Mouse (Mus musculus) thymus, postnatal 10 days (tissue): ENCODE measurements around the gene Arrb1.

Experiments used
- DNase-seq, 2 experiments: peaks; one replicate each; pipeline ENCODE4 v3.0.0; 2021; ENCODE audit warnings: low spot score in 2 of 2

Gene Arrb1

DNA sequence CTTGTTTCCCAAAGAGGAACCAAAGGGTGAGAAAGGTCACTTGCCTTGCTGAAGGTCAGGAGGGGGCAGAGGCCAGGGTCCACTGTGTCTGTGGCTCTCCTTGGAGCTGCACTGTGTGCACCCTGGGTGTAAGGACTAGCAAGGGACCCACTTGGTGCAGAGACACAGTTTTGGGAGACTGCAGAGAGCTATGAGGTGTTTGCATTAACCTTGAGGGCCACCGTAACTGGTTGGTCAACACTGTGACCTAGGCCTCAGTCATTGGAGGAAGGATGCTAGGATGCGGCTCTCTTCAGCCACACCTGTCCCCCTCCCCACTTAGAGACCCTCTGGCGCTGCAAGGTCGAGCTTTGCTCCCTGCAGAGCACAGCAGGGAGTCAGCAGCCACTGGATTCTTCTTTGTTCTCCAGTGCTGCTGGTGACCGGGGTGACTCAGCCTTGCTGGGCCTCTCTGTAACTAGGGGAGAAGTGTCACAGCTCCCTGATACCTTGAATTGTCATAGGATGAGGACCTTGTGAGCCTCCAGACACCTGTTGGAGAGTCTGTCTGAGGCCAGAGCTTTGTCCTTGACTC lies 2.0 kb downstream of the Arrb1 start:
- peak in 1 of 2 experiments; percentile 3 for DNase-seq

DNA sequence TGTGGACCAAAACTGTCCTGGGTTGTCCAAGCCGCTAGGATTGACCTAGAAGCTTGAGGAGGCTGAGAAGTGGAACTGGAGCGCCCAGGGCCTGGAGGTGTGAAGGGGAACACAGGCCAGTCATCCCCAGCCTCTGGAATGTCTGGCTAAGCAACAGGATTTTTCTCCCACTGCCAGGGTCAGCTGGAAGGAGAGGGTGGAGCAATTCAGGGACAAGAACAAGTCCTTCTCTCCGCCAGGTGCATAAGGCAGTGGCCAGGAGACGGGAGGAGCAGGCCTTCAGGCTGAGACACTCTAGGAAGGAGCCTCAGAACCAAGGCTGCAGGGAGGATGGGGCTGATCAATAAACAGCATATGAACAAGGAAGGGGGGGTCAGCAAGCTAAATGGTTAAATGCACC lies 3.2 kb downstream of the Arrb1 start:
- DNase-seq, result no peak

DNA sequence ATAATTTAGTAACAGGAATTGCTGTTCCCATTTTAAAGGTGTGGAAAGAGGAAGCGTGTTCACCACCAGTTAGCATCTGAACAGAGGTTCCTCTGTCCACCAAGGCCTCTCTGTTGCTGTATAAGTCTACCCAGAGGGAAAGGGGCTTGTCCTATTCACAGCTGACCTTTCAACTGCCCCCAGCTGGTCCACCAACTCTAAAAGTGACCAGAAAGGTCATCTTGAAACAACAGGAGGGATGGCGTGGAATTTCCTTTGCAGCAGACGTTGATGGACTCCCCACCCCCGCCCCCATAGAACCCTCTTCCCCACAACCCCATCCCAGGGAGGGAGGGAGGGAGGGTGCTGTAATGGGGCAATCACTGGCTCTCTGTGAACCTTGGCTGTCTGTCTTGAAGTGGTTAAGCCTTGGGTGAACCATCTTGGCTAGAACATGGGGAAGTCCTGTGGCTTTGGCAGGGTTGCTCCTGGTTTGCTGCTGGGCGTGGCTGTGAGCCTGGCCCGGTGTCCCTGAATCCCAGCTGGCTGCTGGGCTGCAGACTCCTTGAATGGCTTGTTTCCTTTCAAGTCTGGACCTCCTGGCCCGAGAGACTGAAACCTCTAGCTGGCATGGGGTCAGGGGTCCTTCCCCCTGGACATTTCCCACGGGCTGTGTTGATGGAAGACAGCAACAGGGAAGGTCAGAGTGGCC lies 4.1 kb downstream of the Arrb1 start:
- no peak for DNase-seq

DNA sequence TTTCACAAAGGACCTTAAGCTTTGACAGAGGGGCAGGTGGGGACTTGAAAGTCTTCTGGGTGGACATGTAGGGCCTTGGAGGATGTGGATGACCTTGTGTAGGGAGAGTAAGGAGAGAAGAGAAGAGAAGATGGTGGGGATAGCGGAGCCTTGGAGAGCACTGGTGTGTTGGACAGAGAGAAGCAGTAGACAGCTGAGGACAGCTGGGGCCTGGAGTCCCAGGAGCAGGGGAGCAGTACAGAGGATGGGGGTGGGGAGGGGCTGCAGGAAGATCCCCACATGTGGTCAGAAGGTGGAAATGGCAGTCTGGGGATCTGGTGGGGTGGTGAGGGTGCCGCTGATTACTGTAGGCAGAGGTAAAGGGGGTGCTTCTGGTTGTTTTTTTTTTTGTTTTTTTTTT lies 4.8 kb downstream of the Arrb1 start:
- DNase-seq, result no peak

DNA sequence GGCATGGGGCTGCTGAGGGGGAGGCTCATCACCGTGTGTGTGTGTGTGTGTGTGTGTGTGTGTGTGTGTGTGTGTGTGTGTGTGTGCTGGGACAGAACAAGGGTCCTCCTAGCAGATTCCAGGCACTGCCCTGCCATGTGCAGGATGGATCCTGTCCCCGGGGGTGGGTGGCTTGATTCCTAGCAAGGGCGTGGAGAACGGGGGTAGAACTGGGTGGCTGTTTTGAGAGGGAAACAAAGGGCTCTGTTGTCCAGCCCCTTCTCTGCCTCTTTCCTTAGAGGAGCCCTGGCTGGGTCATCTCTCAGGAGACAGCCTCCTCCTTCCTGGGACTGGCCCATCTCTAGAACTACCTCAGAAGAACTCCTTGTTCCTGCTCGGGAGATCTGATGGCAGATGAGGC lies 5.9 kb downstream of the Arrb1 start:
- no peak for DNase-seq

DNA sequence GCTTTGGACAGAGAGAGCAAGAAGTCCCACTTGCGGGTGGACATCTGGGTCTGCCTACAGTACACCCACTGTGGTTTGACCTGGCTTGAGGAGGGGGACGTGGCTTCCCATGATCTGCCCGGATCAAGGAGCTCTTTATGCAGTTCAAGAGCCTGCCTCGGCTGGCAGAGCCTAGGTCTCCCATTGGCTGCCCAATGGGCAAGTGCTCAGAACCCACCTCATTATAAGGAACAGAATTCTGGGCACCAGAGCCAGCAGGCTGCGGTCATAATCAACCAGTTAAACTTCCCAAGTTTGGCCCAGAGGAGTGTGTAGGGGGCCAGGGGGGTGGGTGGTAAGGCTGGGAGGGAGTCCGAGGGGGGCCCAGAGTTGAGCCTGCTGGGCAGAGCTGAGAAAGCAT lies 9.0 kb downstream of the Arrb1 start:
- DNase-seq, result no peak

DNA sequence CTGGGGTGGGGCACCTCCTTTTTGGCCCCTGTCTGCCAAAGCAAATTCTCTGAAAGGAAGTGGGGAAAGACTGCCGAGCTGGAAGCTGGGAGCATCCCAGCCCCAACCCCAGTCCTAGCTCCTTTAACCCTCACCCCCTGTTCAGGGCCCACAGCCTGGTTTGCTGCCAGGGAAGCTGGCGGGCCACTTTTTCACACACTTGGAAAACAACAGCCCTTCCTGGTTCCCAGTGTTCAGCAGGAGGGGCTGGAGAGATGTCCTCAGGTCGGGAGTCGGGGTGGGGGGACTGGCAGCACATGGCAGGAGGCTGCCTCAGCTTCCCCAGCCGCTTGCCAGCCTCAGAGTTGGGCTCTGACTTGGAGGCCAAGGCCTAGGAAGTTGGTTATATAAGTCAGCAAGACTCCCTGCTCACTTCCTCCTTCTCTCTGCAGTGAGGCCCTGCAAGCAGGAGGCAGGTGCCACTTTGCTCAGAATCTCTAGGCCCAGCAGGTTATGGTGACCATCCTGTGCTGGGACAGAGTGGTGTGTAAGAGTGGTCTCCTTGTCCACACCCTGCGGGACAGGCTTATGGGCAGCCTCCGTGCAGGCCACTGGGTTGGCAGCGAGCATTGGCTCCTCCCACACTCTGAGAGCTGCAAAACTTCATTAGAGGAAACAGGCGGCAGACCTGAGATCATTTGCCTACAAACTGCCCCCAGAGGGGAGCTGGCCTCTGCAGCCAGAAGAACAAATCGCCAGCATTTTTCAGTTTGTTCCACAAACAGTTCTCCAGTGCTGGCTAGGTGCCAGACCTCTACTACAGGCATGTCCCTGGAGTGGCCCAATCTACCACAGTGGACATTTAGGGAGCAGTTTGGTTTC lies 10.8 kb downstream of the Arrb1 start:
- DNase-seq, result peak; percentile 33 to 40

DNA sequence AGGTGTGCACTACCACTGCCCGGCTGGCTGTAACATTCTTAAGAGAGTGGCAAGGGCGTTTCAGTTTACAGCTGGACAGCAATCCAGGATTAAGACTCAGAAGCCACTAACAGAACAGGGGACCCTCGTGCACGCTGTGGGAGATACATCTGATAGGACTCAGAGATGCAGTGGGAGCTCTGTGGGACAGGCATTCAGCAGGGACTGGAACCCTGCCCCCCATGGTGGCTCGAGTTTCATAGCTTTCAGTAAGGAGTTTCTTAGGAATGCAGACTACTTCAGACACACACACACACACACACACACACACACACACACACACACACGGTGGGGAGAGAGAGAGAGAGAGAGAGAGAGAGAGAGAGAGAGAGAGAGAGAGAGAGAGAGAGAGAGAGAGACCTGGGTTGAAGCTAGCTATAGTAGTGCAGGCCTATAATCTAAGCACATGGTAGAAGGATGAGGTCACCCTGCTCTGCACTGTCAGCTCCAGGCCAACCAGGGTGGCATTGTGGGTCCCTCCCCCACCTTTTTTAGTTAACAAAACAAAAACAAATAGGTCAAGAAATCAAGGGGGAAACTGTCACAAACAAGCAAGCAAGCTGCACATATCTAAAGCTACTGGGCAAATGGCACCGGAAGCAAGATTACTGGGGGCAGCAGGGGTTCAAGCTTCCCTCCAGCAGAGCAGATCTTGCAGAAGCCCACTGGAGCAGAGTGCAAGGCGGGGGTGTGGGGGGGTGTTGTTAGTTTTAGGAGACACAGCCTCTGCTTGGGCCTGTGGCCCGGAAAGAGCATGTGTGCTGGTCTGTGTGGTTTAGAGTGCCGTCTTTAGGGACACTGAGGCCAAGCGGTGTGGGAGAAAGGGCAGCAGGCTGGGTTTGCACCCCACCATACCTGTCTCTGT lies 12.6 kb downstream of the Arrb1 start:
- DNase-seq, result no peak

DNA sequence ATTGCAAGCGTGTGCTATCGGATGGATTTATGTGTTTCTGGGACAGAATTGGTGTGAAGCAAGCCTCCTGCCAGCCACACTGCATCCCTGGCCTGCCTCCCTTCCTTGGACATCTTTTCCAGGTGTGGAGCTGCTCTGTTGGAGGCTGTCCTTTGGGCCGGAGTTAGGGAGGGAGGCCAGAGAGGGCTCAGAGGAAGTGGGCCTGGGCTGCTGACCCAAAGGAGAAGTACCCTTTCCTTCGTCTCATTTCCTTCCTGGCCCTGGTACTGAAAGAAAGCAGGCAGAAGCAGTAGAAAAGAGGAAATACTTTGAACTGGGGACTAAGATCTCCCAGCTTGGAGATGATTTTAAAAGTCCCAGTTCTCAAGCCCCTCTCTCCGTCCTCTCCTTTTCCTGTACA lies 14.4 kb downstream of the Arrb1 start:
- DNase-seq, result no peak

DNA sequence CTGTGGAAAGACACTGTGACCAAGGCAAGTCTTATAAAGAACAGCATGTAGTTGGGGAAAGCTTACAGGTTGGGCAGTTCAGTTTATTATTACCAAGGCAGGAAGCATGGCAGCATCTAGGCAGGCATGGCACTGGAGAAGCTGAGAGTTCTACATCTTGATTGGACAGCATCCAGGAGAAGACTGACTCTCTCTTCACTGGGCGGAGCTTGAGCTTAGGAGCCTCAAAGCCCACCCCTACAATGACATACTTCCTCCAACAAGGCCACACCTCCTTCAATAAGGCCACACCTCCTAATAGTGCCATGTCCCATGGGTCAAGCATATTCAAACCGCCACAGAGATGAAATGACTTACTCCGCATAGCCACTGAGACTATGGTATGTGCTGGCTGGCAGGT lies 16.4 kb downstream of the Arrb1 start:
- DNase-seq, result no peak

DNA sequence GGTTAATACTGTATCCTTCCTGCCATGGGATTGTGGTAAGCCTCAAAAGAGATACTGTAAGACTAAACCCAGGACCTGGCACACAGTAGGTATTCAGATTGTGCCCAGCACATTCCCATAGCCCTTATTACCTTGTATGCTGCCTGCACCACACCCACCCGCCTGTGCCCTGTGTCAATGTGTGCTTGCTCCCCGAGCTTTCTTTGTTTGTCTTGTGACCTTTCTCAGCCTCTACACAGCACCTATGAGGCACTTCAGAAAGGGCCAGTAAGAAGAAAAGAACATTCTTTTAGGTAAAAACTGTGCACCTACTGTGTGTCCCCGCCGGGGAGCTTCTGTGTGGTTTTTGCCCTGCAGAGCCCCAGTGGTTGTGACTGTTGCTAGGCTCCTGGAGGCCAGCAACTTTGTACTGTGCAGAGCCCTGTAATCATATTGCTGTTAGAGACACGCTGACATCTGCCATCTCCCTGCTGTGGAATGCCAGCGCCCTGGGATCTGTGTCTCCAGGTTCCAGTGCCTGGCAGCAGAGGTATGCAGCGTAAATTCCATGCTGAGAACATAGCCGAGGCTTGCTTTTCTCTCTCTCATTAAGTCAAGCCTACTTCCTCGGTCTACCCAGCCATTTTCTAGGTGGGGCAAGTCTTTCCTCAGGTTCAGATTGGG lies 18.1 kb downstream of the Arrb1 start:
- no peak for DNase-seq

DNA sequence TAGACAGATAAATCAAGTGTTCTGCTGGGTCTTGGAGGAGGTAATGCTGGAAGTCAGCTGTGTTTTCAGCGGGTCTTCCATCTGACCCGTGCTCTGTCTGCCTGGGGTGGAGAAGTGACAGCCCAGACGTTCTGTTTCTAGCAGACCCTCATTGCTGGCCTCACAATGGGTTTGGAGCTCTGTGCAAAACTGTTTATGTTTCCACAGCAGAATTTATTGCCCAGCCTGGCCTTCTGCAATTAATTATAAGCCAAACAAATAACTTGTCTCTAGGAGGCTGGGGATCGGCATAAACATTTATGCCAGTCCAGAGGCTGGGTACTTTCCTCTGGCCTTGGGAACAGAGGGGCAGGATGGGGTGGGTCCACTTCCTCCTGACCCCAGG lies 18.6 kb downstream of the Arrb1 start:
- DNase-seq, result no peak

DNA sequence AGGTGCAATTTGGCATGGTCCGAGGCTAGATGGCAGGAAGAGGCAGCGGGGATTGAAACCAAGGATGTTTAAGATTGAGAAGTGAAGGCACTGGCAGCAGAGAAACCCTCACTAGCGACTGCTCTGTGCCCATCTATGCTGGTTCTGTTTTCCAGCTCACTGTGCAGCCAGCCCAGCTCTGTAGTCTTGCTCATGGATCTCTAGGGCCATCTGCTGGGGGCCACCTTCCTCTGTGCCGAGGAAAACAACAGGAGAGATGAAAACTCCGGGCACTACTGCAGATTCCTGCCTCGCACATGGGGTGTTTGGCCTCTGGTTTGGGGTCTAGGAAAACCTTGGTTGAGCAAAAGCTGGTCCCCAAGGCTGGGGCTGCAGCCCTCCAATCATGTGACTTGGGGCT lies 20.6 kb downstream of the Arrb1 start:
- peak in 1 of 2 experiments; percentile 25 for DNase-seq

DNA sequence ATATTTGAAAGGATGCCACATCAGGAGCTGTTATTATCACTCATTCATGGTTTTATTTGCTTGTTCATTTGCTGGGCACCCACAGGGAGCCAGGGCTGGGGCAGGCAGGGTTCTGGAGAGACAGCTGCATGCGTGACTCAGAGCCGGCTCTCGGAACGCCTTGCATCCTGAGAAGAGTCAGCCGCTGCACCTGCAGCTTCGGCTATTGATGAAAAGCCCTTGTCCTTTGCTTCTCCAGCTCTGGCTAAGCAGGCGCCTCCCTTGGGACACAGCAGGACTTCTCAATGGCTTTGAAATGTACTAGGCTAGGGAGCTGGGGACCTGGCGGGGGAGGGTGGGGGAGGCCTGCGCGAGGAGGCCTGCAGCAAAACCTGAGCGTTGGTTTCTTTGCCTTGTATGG lies 23.8 kb downstream of the Arrb1 start:
- DNase-seq, result no peak

DNA sequence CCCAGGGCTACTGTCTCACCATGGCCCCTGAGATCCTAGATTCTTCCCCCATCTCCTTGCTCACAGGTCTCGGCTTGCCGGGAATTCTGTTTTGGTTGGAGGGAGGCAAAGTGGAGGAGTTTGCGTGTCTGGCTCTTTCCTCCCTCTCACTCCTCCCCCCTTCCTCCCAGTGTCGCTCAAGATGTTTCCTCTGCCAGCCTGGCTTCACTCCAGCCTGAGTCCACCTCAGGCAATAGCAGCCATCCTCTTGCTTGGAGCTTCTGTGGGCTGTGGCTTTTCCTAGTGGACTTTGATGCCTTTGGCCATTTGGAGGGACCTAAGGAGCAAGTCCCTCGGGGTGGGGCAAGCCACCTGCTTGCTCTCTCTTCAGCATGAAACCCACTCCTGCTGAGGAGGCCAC lies 27.2 kb downstream of the Arrb1 start:
- DNase-seq, result no peak

DNA sequence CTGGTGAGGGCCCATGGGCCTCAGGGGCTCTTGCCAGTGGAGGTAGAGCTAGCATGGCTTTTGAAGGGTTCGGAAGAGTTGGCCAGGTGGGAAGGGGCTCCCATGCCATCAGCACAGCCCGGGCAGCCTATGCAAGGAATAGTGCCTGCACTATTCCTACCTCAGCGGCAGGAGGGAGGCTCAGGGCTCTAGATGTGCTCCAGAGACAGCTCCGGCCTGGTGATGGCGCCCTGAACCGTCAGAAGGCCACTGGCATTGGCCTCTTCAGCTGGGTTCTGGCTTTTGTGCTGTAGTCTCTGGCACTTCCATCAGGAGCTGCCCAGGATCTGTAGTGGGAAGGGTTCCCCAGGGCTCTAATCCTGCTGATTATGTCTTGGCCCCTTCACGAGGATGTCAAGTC lies 28.0 kb downstream of the Arrb1 start:
- DNase-seq, result no peak

DNA sequence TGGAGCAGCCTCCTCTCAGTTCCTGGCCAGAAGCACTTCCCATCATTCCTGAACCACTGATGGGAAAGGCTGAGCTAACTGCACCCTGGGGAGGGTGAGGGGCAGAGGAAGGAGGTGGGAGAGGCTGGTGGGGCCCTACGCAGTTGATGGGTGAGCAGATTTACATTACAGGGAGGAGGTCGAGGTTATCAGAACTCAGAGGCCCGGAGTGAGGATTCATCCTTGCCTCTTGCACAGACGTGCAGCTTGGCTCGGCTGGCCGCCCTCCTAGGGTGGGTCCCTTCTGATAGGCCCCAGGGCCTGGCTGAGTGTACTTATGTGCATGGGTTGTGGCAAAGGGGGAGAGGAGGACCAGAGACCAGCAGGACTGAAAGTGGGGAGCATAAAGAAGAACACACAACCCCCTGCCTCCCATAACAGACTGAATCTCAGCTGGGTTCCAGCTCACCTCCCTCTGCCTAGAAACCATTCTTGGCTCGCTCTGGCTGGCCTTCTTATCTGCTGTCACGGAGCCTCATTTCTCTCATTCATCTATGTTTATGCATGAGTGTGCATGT lies 30.1 kb downstream of the Arrb1 start:
- no peak for DNase-seq

DNA sequence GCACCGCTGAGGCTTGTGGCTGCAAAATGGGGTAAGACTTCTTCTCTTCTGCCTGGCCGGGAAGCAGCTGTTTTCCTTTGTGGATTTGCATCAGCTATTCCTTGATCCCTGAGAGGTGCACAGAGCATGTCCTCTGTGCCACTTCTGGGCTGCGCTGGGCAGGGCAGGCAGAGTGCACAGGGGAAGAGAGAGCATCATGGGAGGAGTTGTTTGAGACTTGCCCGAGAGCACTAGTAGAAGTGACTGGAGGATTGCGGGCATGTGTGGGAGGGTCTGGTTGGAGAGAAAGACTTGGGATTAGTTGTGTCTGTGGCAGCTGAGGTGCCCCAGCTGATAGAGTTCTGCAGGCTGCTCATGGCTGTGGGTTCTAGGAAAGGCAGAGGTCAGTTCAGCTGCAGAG lies 35.4 kb downstream of the Arrb1 start:
- DNase-seq, result peak in 1 of 2 experiments; percentile 25

DNA sequence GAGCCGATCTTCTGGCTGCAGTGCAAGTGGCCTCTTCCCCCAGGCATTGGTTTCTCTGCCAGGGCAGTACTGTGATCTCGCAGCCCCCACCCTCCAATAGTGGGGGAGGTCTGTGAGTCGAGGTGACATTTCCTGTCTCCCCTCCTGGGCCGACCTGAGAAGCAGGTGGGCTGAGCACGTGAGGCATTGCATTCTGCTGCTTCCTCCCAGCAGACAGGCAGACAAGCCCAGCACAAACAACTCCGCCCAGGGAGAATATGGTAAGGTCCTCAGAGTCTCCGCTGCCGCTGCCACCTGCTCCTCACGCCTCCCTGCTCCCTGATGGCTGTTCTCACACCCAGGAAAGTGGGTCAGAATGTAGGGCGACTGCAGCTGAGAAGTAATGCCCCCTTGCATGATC lies 37.7 kb downstream of the Arrb1 start:
- DNase-seq, result peak; percentile 79 to 88

DNA sequence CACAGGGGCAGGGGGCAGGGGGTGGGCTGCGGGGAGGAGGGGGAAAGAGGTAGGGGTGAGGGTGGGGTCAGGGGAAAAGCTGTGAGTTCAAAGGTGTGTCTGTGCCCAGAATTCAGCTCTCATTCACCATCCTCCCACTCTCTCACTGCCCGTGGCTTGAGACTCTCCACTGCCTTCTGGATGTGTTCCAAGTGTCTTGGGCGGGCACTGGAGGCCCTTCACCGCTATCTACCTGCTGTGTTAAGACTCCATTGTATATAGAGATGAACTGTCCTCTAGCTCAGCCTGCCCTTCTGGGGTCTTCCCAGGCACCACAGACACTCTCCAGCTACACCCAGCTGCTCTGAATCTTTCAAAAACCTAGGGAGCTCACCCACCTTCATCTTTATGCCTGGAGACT lies 38.1 kb downstream of the Arrb1 start:
- DNase-seq, result peak in 1 of 2 experiments; percentile 21

DNA sequence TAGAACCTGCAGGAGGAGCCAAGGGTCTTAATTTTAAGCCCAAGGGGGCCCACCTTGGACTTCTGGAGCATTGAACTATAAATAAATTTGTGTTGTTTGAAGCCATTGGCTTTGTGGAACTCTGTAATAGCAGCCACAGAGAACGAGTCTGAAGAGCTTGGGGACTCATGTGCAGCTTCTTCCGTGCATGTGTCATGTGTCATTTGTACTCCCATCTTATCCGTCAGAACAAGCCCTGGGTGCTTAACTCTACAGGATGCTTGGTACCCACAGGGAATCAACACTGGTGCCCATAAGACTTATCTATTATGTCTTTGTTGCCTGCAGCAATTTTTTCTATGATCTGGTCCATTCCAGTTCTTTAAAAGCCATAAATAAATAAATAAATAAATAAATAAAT lies 43.0 kb downstream of the Arrb1 start:
- no peak for DNase-seq
